Mouse (Mus musculus) lung, adult 2 months (tissue): ENCODE measurements around the gene Napa.

Experiments
- CTCF ChIP-seq: fragments of 200-500 bp; IDR thresholded peaks from 2 replicates; pipeline ENCODE4 v1.5.1; 2011; ENCODE audit warnings: mild to moderate bottlenecking, low read length, control low read depth; ENCODE audit not compliant: insufficient read depth
- POLR2A ChIP-seq: fragments of 200-500 bp; IDR thresholded peaks from 2 replicates; pipeline ENCODE4 v1.6.1; 2011; ENCODE audit warnings: low read depth, mild to moderate bottlenecking, control low read depth, low read length, borderline replicate concordance; ENCODE audit errors: extremely low read depth

DNA sequence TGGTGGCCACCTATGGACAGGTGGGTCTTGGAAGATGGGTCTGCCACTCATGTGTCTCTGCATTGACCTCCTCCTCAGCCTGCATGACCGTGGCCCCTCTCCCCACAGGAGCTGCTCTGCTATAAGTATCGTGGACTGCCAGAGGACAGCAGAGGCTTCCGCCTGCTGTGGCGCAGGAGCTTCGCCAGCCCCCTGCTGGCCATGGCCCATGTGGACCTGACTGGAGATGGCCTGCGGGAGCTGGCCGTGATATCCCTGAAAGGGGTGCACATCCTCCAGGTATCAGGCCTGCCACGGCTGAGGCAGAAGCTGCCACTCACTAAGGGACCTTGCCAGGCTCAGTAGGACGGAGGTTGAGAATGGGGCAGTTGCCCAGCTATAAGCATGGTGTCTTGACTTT lies 27.6 kb downstream of the Napa start:
- TF ChIP-seq CTCF (no peak), POLR2A (no peak)
